Mouse (Mus musculus) embryo, embryonic 10 days (tissue): ENCODE measurements around the gene Ces1c.

Experiments
- DNase-seq: peaks from one replicate; pipeline ENCODE4 v3.0.0-alpha.2; 2015; ENCODE audit warnings: low spot score

Gene Ces1c

GRCm38 (mm10) chr8:93131233-93131980 is at the start of gene Ces1c:
TSS of gene Ces1c (minus strand) at chr8:93131283.
- DNase-seq, result no peak

- no peak for DNase-seq
Observed at GRCm38 (mm10) chr8:93180581-93181129, 49.6 kb upstream of the Ces1c start.

DNA sequence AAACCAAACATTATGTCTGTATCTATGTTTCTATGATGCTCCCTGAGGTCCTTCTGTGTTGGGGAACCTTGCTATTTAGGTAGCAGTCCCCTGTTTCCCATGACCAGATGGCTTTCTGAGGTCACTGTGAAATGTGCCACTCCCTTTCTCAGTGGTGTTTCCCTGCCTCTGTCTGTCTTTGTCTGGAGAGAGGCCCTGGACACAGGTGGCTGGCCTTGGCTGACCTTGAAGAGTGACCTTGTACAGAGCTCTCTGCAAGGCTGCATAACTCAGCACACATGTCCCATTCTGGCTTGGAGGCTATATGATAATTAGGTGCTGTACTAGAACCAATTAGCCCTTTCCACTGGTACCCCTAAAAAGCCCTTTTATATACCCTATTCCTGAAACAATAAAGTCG is 45.5 kb upstream of the Ces1c start:
- peak; percentile 12 for DNase-seq

GRCm38 (mm10) chr8:93174554-93174953 is 43.5 kb upstream of the Ces1c start:
- no peak for DNase-seq

DNA sequence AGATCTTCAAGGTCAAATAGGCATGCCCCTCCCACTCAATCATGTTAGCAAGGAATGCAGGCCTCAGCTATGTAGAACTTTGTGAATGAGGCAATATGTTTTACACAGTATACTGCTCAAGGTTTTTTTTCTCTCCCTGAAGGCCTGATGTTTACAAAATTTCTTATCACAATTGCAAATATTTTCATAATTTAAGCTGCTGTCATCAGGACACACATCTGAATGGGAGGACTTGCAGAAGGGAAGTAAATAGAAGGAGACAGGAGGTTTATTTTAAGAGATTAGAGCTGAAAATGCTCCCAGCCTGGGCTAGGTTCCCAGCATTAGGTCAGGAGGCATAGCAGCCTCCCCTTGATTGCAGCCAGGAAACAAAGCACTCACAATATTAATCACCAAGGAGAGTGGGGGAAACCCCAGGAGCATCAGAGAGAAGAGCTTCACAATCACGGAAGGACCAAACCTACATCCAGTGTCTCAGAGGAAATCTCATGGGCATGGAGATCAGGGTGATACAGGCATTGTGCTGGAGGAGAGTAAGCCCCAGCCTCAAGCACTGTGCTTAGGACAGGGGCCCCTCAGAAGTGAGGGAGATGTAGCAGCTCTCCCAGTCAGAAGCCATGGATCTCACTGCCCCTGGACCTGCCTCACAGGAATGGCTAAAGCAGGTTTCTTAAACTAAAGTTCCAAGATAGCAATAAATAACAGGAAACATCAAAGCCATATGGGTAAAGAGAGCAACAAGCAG is 40.9 kb upstream of the Ces1c start:
- no peak for DNase-seq

- no peak for DNase-seq
Observed at GRCm38 (mm10) chr8:93163363-93163762, 32.3 kb upstream of the Ces1c start.

- DNase-seq, result no peak
Observed at GRCm38 (mm10) chr8:93151401-93151800, 20.3 kb upstream of the Ces1c start.

- DNase-seq, result no peak
Observed at GRCm38 (mm10) chr8:93147331-93147730, 16.2 kb upstream of the Ces1c start.

- peak; percentile 67 for DNase-seq
Observed at GRCm38 (mm10) chr8:93140696-93141095, 9.6 kb upstream of the Ces1c start.

DNA sequence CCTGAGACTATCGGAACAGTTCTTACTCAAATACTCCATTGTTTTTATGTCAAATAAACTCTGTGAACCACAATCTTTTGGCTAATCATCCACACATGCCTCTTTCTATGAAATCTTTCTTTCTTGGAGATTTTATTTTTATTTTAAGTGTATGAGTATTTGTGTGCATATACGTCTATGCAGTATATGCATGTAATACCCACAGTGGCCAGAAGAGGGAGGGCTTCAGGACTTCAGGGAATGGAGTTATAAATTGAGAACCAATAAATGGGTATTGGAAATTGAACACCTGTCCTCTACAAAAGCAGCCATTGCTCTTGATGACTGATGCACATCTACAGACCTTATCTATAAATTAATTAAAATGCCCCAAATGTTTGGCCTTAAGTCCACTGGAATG is 1.1 kb upstream of the Ces1c start:
- DNase-seq, result peak; percentile 10

DNA sequence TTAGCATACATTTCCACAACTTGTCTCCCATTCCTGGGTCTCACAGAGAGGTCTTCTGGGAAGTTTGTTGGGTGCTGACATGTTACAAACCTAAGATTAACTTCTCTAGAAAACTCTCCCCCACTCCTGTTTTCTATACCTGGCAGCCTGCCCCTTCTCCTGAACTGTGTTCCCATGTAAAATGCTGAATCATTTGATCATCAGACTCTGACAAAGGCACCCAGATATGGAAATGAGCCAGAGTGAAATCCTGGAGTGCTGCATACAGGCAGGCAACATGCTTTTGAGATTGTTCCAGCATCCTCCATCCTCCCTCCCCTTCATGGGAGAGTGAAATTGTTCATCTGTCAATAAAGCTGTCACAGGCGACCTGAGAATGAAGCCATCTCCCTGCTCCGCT is 4.6 kb downstream of the Ces1c start:
- no peak for DNase-seq

- no peak for DNase-seq
Observed at GRCm38 (mm10) chr8:93122005-93122404, 9.1 kb downstream of the Ces1c start.

DNA sequence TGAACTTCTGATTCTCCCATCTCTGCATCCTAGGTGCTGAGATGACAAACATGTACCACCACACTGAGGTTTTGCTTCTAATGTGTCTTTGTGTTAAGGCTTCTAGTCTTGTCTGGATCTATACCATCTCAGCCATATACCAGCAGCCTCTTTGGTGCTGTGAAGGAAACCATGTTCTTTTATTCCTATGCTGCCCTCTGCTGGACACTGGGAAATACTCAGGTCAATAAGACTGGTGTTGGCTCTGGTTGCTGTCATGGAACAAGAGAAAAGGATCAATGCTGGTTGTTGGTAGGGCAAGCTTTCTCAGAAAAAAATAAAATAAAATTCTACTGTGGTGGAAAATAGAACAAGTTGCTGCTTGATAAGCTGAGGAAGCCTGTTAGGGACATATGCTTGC is 35.7 kb downstream of the Ces1c start:
- peak; percentile 75 for DNase-seq

DNA sequence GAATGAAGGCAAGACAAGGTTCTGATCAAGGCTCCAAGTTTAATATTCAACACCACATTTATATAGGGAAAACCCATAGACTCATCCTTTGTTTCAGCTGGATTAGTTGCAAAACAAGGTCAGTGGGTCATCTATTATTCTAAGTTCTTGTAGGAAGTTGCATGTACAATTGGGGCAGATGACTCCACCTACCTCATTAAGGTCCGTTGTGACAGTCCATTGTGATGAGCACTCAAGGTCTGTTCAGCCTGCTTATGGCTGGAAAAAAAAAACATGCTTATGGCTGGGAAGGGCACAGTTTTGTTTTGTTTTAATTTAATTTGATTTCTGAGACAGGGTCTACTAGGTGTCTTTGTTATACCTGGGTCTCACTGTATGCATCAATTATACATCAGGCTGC is 39.8 kb downstream of the Ces1c start:
- no peak for DNase-seq

DNA sequence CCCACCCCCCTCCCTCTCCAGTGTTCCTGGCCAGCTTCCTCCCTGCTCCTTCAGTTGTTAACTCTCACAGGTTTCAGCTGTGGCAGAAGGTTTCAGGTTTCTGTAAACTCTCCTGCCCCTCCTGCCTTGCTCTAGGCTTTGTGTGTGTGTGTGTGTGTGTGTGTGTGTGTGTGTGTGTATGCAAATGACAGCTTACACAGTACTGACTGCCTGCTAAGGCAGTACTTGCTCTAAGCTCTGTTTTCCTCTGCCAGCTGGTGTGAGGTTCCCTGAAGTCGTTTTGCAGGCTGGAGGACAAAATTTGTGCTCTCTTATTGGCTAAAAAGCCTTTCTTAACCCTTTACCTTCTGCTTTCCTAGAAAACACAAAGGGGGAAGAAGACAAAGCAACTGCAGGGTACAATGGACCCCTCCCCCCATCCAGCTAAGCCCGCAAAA is 42.4 kb downstream of the Ces1c start:
- DNase-seq, result peak; percentile 50

GRCm38 (mm10) chr8:93088193-93088592 is 42.9 kb downstream of the Ces1c start:
- DNase-seq, result peak; percentile 11

- DNase-seq, result no peak
Observed at GRCm38 (mm10) chr8:93079887-93080286, 51.2 kb downstream of the Ces1c start, which contains the start of gene Ces1b. TSS of gene Ces1b (minus strand) at chr8:93080017.

- DNase-seq, result no peak
Observed at GRCm38 (mm10) chr8:93075251-93075650, 55.8 kb downstream of the Ces1c start.

GRCm38 (mm10) chr8:93063416-93064117 is 67.5 kb downstream of the Ces1c start:
- no peak for DNase-seq

- DNase-seq, result peak; percentile 81
Observed at GRCm38 (mm10) chr8:93059185-93059584, 71.9 kb downstream of the Ces1c start.

GRCm38 (mm10) chr8:93055238-93055637 is 75.8 kb downstream of the Ces1c start:
- DNase-seq, result no peak
